Mouse (Mus musculus): ENCODE data around the gene Npffr2. TPM values are rescaled to one million over a fixed set of nuclear protein-coding genes. Genes with fewer than 3 reads are reported as not detected.

Npffr2 gene
- not detected in 2 replicates for polyA plus RNA-seq (2014; fragmentation: Nextera tagmentation; extraction: Ambion mirVana)

GRCm38 (mm10) chr5:89526878-89527578, at the start of gene Npffr2:
Gene Npffr2, plus strand, starts transcription at chr5:89527429.
- Histone ChIP-seq H3K9ac (ENCODE audit: low read length) (peak within 1 kb of the TSS; percentile 41), H3K27me3 (ENCODE audit: control insufficient read depth, insufficient read depth, low read length) (peaks cover 8% of the 10 kb centered on the region), H3K4me1 (ENCODE audit: control insufficient read depth in 2 of 2, insufficient read depth in 2 of 2, low read length in 2 of 2) (0 out of 4 replicates have a peak, but pooled peaks cover 0 to 3% of the 10 kb centered on the region in 2 experiments), H3K4me2 (ENCODE audit: low read length) (peak within 1 kb of the TSS; percentile 81), H3K9me3 (ENCODE audit: control insufficient read depth, low read length) (no peaks in the 10 kb centered on the region), H3K36me3 (ENCODE audit: control insufficient read depth, insufficient read depth, low read length) (no peaks in the 10 kb centered on the region), H3K4me3 (ENCODE audit: control insufficient read depth in 1 of 2, insufficient read depth in 1 of 2, low read depth in 1 of 2, low read length in 2 of 2) (peak within 1 kb of the TSS; percentile 42 to 51), H3K27ac (replicated peaks in 1 of 2; ENCODE audit: control insufficient read depth in 1 of 2, insufficient read depth in 1 of 2, low read depth in 2 of 2, low read length in 2 of 2) (no peak within 1 kb of the TSS)
- WGBS = 4% methylated on average over 23 of the region's 23 CpGs
- 0 out of 2 replicates have a peak, but pooled peaks have one; percentile 68 for ATAC-seq (ENCODE audit: insufficient number of reproducible peaks, insufficient read depth, low FRiP score, low read depth)

GRCm38 (mm10) chr5:89492560-89492959, 34.7 kb upstream of the Npffr2 start:
- H3K36me3 ChIP-seq (ENCODE audit: control insufficient read depth, insufficient read depth, low read length) = no peaks in the 10 kb centered on the region
- H3K4me2 ChIP-seq (ENCODE audit: low read length) = no peak overlapping the region
- no peak overlapping the region for H3K27ac ChIP-seq (replicated peaks in 1 of 2; ENCODE audit: control insufficient read depth in 1 of 2, insufficient read depth in 1 of 2, low read depth in 2 of 2, low read length in 2 of 2)
- H3K4me3 ChIP-seq (ENCODE audit: control insufficient read depth in 1 of 2, insufficient read depth in 1 of 2, low read depth in 1 of 2, low read length in 2 of 2) = no peak overlapping the region
- H3K27me3 ChIP-seq (ENCODE audit: control insufficient read depth, insufficient read depth, low read length) = no peaks in the 10 kb centered on the region
- H3K4me1 ChIP-seq (ENCODE audit: control insufficient read depth in 2 of 2, insufficient read depth in 2 of 2, low read length in 2 of 2) = no peaks in the 10 kb centered on the region
- H3K9ac ChIP-seq (ENCODE audit: low read length) = no peak overlapping the region
- no peaks in the 10 kb centered on the region for H3K9me3 ChIP-seq (ENCODE audit: control insufficient read depth, low read length)
- 91% methylated on average over 1 of the region's 1 CpGs for WGBS
- no peak for ATAC-seq (ENCODE audit: insufficient number of reproducible peaks, insufficient read depth, low FRiP score, low read depth)

GRCm38 (mm10) chr5:89500182-89500581, 27.0 kb upstream of the Npffr2 start:
- Histone ChIP-seq H3K4me2 (ENCODE audit: low read length) (no peak overlapping the region), H3K9me3 (ENCODE audit: control insufficient read depth, low read length) (no peaks in the 10 kb centered on the region), H3K4me3 (ENCODE audit: control insufficient read depth in 1 of 2, insufficient read depth in 1 of 2, low read depth in 1 of 2, low read length in 2 of 2) (no peak overlapping the region), H3K36me3 (ENCODE audit: control insufficient read depth, insufficient read depth, low read length) (no peaks in the 10 kb centered on the region), H3K4me1 (ENCODE audit: control insufficient read depth in 2 of 2, insufficient read depth in 2 of 2, low read length in 2 of 2) (no peaks in the 10 kb centered on the region), H3K27ac (replicated peaks in 1 of 2; ENCODE audit: control insufficient read depth in 1 of 2, insufficient read depth in 1 of 2, low read depth in 2 of 2, low read length in 2 of 2) (no peak overlapping the region), H3K27me3 (ENCODE audit: control insufficient read depth, insufficient read depth, low read length) (no peaks in the 10 kb centered on the region), H3K9ac (ENCODE audit: low read length) (no peak overlapping the region)
- no peak for ATAC-seq (ENCODE audit: insufficient number of reproducible peaks, insufficient read depth, low FRiP score, low read depth)
- WGBS = 49% methylated on average over 6 of the region's 6 CpGs

GRCm38 (mm10) chr5:89518641-89519040, 8.6 kb upstream of the Npffr2 start:
- Histone ChIP-seq H3K4me2 (ENCODE audit: low read length) (no peak overlapping the region), H3K4me3 (ENCODE audit: control insufficient read depth in 1 of 2, insufficient read depth in 1 of 2, low read depth in 1 of 2, low read length in 2 of 2) (no peak overlapping the region), H3K36me3 (ENCODE audit: control insufficient read depth, insufficient read depth, low read length) (no peaks in the 10 kb centered on the region), H3K27me3 (ENCODE audit: control insufficient read depth, insufficient read depth, low read length) (no peaks in the 10 kb centered on the region), H3K9ac (ENCODE audit: low read length) (no peak overlapping the region), H3K9me3 (ENCODE audit: control insufficient read depth, low read length) (0 out of 2 replicates have a peak, but pooled peaks cover 5% of the 10 kb centered on the region), H3K27ac (replicated peaks in 1 of 2; ENCODE audit: control insufficient read depth in 1 of 2, insufficient read depth in 1 of 2, low read depth in 2 of 2, low read length in 2 of 2) (no peak overlapping the region), H3K4me1 (ENCODE audit: control insufficient read depth in 2 of 2, insufficient read depth in 2 of 2, low read length in 2 of 2) (no peaks in the 10 kb centered on the region)
- 70% methylated on average over 4 of the region's 4 CpGs for WGBS
- ATAC-seq (ENCODE audit: insufficient number of reproducible peaks, insufficient read depth, low FRiP score, low read depth) = no peak

GRCm38 (mm10) chr5:89526181-89526778, 949 bp upstream of the Npffr2 start:
- 0 out of 4 replicates have a peak, but pooled peaks cover 0 to 3% of the 10 kb centered on the region in 2 experiments for H3K4me1 ChIP-seq (ENCODE audit: control insufficient read depth in 2 of 2, insufficient read depth in 2 of 2, low read length in 2 of 2)
- peak overlapping the region; percentile 41 for H3K9ac ChIP-seq (ENCODE audit: low read length)
- H3K36me3 ChIP-seq (ENCODE audit: control insufficient read depth, insufficient read depth, low read length) = no peaks in the 10 kb centered on the region
- 5% methylated on average over 14 of the region's 14 CpGs for WGBS
- H3K4me3 ChIP-seq (ENCODE audit: control insufficient read depth in 1 of 2, insufficient read depth in 1 of 2, low read depth in 1 of 2, low read length in 2 of 2) = peak overlapping the region; percentile 42 to 51
- H3K27me3 ChIP-seq (ENCODE audit: control insufficient read depth, insufficient read depth, low read length) = peaks cover 8% of the 10 kb centered on the region
- ATAC-seq (ENCODE audit: insufficient number of reproducible peaks, insufficient read depth, low FRiP score, low read depth) = no peak
- H3K27ac ChIP-seq (replicated peaks in 1 of 2; ENCODE audit: control insufficient read depth in 1 of 2, insufficient read depth in 1 of 2, low read depth in 2 of 2, low read length in 2 of 2) = no peak overlapping the region
- no peaks in the 10 kb centered on the region for H3K9me3 ChIP-seq (ENCODE audit: control insufficient read depth, low read length)
- H3K4me2 ChIP-seq (ENCODE audit: low read length) = peak overlapping the region; percentile 81

GRCm38 (mm10) chr5:89528951-89529350, 1.7 kb downstream of the Npffr2 start:
- ATAC-seq (ENCODE audit: insufficient number of reproducible peaks, insufficient read depth, low FRiP score, low read depth) = no peak
- H3K4me2 ChIP-seq (ENCODE audit: low read length) = no peak overlapping the region
- no peaks in the 10 kb centered on the region for H3K9me3 ChIP-seq (ENCODE audit: control insufficient read depth, low read length)
- peaks cover 8% of the 10 kb centered on the region for H3K27me3 ChIP-seq (ENCODE audit: control insufficient read depth, insufficient read depth, low read length)
- H3K4me1 ChIP-seq (ENCODE audit: control insufficient read depth in 2 of 2, insufficient read depth in 2 of 2, low read length in 2 of 2) = 0 out of 4 replicates have a peak, but pooled peaks cover 0 to 3% of the 10 kb centered on the region in 2 experiments
- WGBS = 43% methylated on average over 4 of the region's 4 CpGs
- no peak overlapping the region for H3K27ac ChIP-seq (replicated peaks in 1 of 2; ENCODE audit: control insufficient read depth in 1 of 2, insufficient read depth in 1 of 2, low read depth in 2 of 2, low read length in 2 of 2)
- no peaks in the 10 kb centered on the region for H3K36me3 ChIP-seq (ENCODE audit: control insufficient read depth, insufficient read depth, low read length)
- no peak overlapping the region for H3K9ac ChIP-seq (ENCODE audit: low read length)
- H3K4me3 ChIP-seq (ENCODE audit: control insufficient read depth in 1 of 2, insufficient read depth in 1 of 2, low read depth in 1 of 2, low read length in 2 of 2) = no peak overlapping the region

GRCm38 (mm10) chr5:89529391-89529790, 2.2 kb downstream of the Npffr2 start:
- Histone ChIP-seq H3K4me1 (ENCODE audit: control insufficient read depth in 2 of 2, insufficient read depth in 2 of 2, low read length in 2 of 2) (0 out of 4 replicates have a peak, but pooled peaks cover 0 to 3% of the 10 kb centered on the region in 2 experiments), H3K27ac (replicated peaks in 1 of 2; ENCODE audit: control insufficient read depth in 1 of 2, insufficient read depth in 1 of 2, low read depth in 2 of 2, low read length in 2 of 2) (no peak overlapping the region), H3K36me3 (ENCODE audit: control insufficient read depth, insufficient read depth, low read length) (no peaks in the 10 kb centered on the region), H3K4me3 (ENCODE audit: control insufficient read depth in 1 of 2, insufficient read depth in 1 of 2, low read depth in 1 of 2, low read length in 2 of 2) (no peak overlapping the region), H3K9ac (ENCODE audit: low read length) (no peak overlapping the region), H3K27me3 (ENCODE audit: control insufficient read depth, insufficient read depth, low read length) (peaks cover 8% of the 10 kb centered on the region), H3K4me2 (ENCODE audit: low read length) (no peak overlapping the region), H3K9me3 (ENCODE audit: control insufficient read depth, low read length) (no peaks in the 10 kb centered on the region)
- no peak for ATAC-seq (ENCODE audit: insufficient number of reproducible peaks, insufficient read depth, low FRiP score, low read depth)
- WGBS = 66% methylated on average over 2 of the region's 2 CpGs

Measured in heart, embryonic 14.5 days (tissue).